In the genomic region with DNA sequence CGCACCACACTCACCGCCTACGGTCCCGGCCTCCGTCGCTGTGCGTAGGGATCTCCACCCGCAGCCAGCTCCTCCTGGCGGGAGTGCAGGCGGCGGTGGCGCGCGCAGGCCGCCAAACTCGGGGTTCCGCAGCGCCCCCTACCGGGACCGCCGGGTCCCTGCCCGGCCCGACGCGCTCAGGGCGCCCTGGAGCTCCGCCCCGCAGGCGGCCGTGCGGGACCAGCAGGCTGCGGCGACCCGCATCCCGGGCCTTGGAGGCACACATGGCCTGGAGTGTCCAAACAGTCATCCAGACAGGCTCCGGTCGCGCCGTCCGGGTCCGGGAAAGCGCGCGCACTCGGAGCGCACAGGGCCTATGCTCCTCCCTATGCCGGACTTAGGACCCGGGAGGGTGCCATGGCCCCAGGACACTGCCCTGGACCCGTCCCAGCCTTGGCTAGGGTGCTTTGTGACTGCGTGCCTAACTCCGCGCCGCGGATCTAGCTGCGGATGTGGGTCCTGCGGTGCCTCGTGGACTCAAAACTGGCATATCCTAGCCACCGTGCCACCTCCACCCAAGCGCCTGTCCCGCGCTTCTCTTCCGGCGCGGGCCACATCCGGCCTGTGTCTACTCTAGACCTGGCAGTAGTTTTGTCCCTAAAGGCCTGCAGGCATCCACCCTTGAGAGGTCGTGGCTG, we compare ENCODE assay signal across 8 mouse cellular contexts. TPM values are rescaled to one million over a fixed set of nuclear protein-coding genes. Genes with fewer than 3 reads are reported as not detected.
DNase-seq lines count a peak whose midpoint lies in the region; ATAC-seq lines count a peak whose summit lies in the region.

No protein-coding gene starts in this region.

- H3K9ac ChIP-seq in embryonic facial prominence, embryonic 13.5 days = peak overlapping the region; percentile 87

- peak; percentile 77 for ATAC-seq in embryonic facial prominence, embryonic 13.5 days (ENCODE audit: insufficient number of reproducible peaks, insufficient read depth, low FRiP score, low TSS enrichment, low read depth)

- peaks cover 14% of the 10 kb centered on the region for H3K27me3 ChIP-seq in embryonic facial prominence, embryonic 13.5 days

- no peaks in the 10 kb centered on the region for H3K36me3 ChIP-seq in embryonic facial prominence, embryonic 13.5 days

- 0 out of 2 replicates have a peak overlapping the region, but pooled peaks have one; percentile 39 for H3K27ac ChIP-seq in embryonic facial prominence, embryonic 13.5 days

- H3K4me3 ChIP-seq in embryonic facial prominence, embryonic 13.5 days = peak overlapping the region; percentile 69

- WGBS in embryonic facial prominence, embryonic 13.5 days = under 1% methylated on average over 66 of the region's 66 CpGs

- DNase-seq in 3134 (ENCODE audit: extremely low read depth, insufficient read length, low spot score) (peak; percentile 88), liver (peak; percentile 70)
- peak; percentile 90 to 94 for DNase-seq in adrenal gland, postnatal 36 days
- peak; percentile 74 to 80 for DNase-seq in heart, adult 9 months (ENCODE audit: low spot score in 2 of 2)
- peak; percentile 81 for DNase-seq in kidney, adult 9 months
- DNase-seq in monocyte, adult 2 months (ENCODE audit: low read depth in 1 of 2, low spot score in 2 of 2) = peak; percentile 57 to 73
- peak; percentile 60 to 72 for DNase-seq in spleen, postnatal 14 days (ENCODE audit: low spot score in 2 of 2)

- H3K4me2 ChIP-seq in embryonic facial prominence, embryonic 13.5 days = peak overlapping the region; percentile 94

- H3K4me1 ChIP-seq in embryonic facial prominence, embryonic 13.5 days = peaks cover 23% of the 10 kb centered on the region

- no peaks in the 10 kb centered on the region for H3K9me3 ChIP-seq in embryonic facial prominence, embryonic 13.5 days

RNA-seq across cellular contexts. Expression of gene Pxylp1, which starts 3.0 kb away (rescaled TPM):
- total RNA-seq in adrenal gland, postnatal 36 days (2021) = 1 to 10 TPM; 7.8 to 8.7 TPM
- 29.1 and 33.7 TPM in 2 replicates for polyA plus RNA-seq in embryonic facial prominence, embryonic 13.5 days (2015; fragmentation: Nextera tagmentation; extraction: Ambion mirVana)

Comparison
In these comparisons a context has a peak if more than half of its experiments do, and no peak if none do; other contexts are left out.
1. Peak in every context shown above with its lines: DNase-seq, ATAC-seq, H3K4me3 ChIP-seq and H3K27ac ChIP-seq.